Mouse (Mus musculus) lung, embryonic 14.5 days (tissue): ENCODE measurements around the gene Umodl1. TPM values are rescaled to one million over a fixed set of nuclear protein-coding genes. Genes with fewer than 3 reads are reported as not detected.

Experiments
- ATAC-seq: fragments of 200-750 bp; cut with Nextera tagmentation; 2 replicates; pipeline ENCODE4 v1.8.0; 2017; ENCODE audit warnings: mild to moderate bottlenecking, moderate TSS enrichment, moderate library complexity; ENCODE audit not compliant: insufficient read depth
- DNase-seq: peaks from one replicate; pipeline ENCODE4 v3.0.0-alpha.2; 2015
- H3K27ac ChIP-seq: fragments of 300-500 bp; sonication (generic); 2 replicates; pipeline ENCODE4 v1.5.1; 2014; ENCODE audit warnings: low read depth, mild to moderate bottlenecking, moderate library complexity
- H3K27me3 ChIP-seq: fragments of 300-500 bp; sonication (generic); 2 replicates; pipeline ENCODE4 v1.6.1; 2014; ENCODE audit warnings: low read length, control low read depth; ENCODE audit not compliant: insufficient read depth
- H3K36me3 ChIP-seq: fragments of 300-500 bp; sonication (generic); 2 replicates; pipeline ENCODE4 v1.6.1; 2014; ENCODE audit warnings: control low read depth; ENCODE audit not compliant: insufficient read depth
- H3K4me1 ChIP-seq: fragments of 300-500 bp; sonication (generic); 2 replicates; pipeline ENCODE4 v1.6.1; 2014; ENCODE audit warnings: antibody characterized with exemption, control low read depth; ENCODE audit not compliant: insufficient read depth
- H3K4me2 ChIP-seq: fragments of 300-500 bp; sonication (generic); 2 replicates; pipeline ENCODE4 v1.6.1; 2014; ENCODE audit warnings: mild to moderate bottlenecking
- H3K4me3 ChIP-seq: fragments of 300-500 bp; sonication (generic); 2 replicates; pipeline ENCODE4 v1.5.1; 2014; ENCODE audit warnings: low read depth, low read length
- H3K9ac ChIP-seq: fragments of 300-500 bp; sonication (generic); 2 replicates; pipeline ENCODE4 v1.6.1; 2014
- H3K9me3 ChIP-seq: fragments of 300-500 bp; sonication (generic); 2 replicates; pipeline ENCODE4 v1.6.1; 2016; ENCODE audit warnings: low read depth, low read length, control low read depth
- CTCF ChIP-seq: IDR thresholded peaks from 2 replicates; pipeline ENCODE4 v1.5.1; 2016; ENCODE audit warnings: antibody characterized with exemption, low read depth
- WGBS: fragments of 180-500 bp; shearing (Covaris S2); extraction: QIAGEN DNeasy Blood & Tissue Kit; methylation state at CpG from one replicate; pipeline ENCODE4 v1.1.7; 2014; 5-methylcytosine and 5-hydroxymethylcytosine counted together
- polyA plus RNA-seq: library from polyadenylated mRNA; unstranded; fragments of >200 nt; fragmentation: Nextera tagmentation; extraction: Ambion mirVana; gene quantifications from 2 replicates; pipeline ENCODE4 v1.2.1, GENCODE M21; 2014

The Umodl1 gene
- polyA plus RNA-seq, 1 experiment from 2014 or later = not detected

DNA sequence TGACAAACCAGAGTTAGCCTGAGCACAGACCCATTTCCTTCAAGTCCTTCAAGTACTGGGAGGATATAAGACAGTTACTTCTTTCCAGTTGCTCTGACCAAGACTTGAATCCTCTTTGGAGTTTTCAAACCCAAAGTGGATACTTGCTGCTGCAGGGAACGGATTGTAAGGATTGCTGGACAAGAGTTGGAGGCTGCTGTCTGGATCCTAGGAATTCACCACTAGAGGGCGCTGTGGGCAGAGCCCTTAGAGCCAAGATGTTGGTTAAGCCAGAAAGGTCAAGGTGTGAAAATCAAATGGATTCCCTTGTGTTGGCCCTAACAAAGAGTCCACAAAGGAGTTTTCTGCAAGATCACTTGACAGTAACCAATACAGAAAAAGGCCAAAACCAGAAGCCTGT is 65.1 kb downstream of the Umodl1 start:
- H3K9ac ChIP-seq = no peak overlapping the region
- H3K4me1 ChIP-seq = no peaks in the 10 kb centered on the region
- peak; percentile 79 for DNase-seq
- H3K4me3 ChIP-seq = no peak overlapping the region
- peak; percentile 86 for TF ChIP-seq CTCF
- no peaks in the 10 kb centered on the region for H3K9me3 ChIP-seq
- WGBS = 10% methylated on average over 2 of the region's 2 CpGs
- H3K27me3 ChIP-seq = no peaks in the 10 kb centered on the region
- H3K36me3 ChIP-seq = no peaks in the 10 kb centered on the region
- no peak for ATAC-seq
- no peak overlapping the region for H3K4me2 ChIP-seq
- no peak overlapping the region for H3K27ac ChIP-seq

DNA sequence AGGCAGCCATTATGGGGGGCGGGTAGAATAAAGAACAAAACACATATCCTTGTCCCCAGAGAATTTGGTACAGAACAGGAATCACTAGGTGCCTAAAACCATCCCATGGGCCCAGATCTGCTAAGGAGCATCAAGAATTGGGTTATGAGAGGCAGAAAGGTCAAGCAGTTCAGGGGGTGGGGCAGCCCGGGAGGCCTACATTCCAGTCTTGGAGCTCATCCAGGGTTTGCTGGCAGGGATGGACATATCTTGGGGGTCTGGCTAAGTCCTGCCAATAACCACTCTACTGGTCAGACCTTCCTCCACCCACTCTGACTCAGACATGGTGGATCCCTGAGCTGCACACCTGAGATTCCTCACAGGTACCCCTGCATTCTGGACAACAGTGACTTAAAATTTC is 65.6 kb downstream of the Umodl1 start:
- H3K27me3 ChIP-seq = no peaks in the 10 kb centered on the region
- DNase-seq = peak; percentile 55
- H3K36me3 ChIP-seq = no peaks in the 10 kb centered on the region
- H3K9ac ChIP-seq = no peak overlapping the region
- TF ChIP-seq CTCF = no peak
- no peak overlapping the region for H3K27ac ChIP-seq
- no peaks in the 10 kb centered on the region for H3K9me3 ChIP-seq
- H3K4me2 ChIP-seq = no peak overlapping the region
- 59% methylated on average over 2 of the region's 2 CpGs for WGBS
- no peak for ATAC-seq
- H3K4me1 ChIP-seq = no peaks in the 10 kb centered on the region
- no peak overlapping the region for H3K4me3 ChIP-seq

DNA sequence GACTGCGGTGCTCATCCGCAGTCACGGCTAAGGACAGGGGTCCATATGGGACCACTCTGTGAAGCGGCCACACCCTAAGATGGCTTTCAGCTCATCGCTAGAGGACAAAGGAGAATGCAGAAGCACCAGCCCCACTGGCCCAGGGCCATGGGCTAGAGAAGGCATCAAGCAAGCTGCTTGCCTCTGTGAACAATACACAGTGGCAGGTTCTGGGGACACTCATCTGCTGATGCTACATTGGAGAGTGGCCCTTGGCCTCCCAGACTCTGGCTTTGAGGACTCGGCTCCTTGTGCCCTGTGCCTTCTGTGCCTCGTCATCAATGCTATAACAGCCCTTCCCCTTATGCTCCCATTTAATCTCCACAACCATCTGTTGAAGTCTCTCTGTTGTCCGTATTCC is 66.8 kb downstream of the Umodl1 start:
- Histone ChIP-seq H3K9ac (no peak overlapping the region), H3K4me1 (no peaks in the 10 kb centered on the region), H3K4me2 (no peak overlapping the region), H3K27ac (no peak overlapping the region), H3K4me3 (no peak overlapping the region), H3K36me3 (no peaks in the 10 kb centered on the region), H3K9me3 (no peaks in the 10 kb centered on the region), H3K27me3 (no peaks in the 10 kb centered on the region)
- DNase-seq (no peak), ATAC-seq (no peak)
- WGBS = 86% methylated on average over 8 of the region's 8 CpGs
- TF ChIP-seq CTCF = no peak

DNA sequence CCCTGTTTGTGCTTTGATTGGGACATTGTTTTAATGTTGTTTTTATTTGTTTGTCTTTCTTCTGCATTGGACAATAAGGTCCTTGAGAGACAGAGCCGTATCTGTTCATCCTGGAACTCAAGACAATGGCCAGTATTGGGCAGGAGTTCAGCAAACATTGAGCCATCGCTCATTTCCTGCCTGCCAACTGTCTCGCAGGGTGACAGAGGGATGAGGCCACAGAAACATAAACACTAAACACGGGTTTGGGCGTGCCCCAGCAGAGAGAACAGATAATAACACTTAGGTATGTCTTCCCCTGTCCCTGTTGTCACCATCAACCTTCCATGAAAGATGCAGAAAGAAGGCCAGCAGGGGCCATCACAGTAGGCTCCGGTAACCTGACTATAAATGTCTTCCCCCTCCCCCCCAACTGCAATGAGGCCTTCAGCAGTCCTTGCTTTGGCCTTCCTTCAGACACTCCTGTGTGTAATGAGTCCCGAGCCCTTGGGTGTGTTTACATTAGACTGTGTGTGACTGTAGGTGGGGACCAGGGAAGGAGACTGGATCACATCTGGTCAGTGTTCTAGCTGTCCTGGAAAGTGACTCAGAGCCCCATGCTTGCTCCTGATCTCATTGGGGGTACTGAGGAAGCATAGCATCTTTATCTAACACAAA is 69.8 kb downstream of the Umodl1 start:
- Histone ChIP-seq H3K4me3 (no peak overlapping the region), H3K4me1 (no peaks in the 10 kb centered on the region), H3K27me3 (no peaks in the 10 kb centered on the region), H3K9me3 (no peaks in the 10 kb centered on the region), H3K9ac (no peak overlapping the region), H3K27ac (no peak overlapping the region), H3K4me2 (no peak overlapping the region), H3K36me3 (no peaks in the 10 kb centered on the region)
- DNase-seq = no peak
- TF ChIP-seq CTCF = no peak
- WGBS = 41% methylated on average over 7 of the region's 7 CpGs
- no peak for ATAC-seq

DNA sequence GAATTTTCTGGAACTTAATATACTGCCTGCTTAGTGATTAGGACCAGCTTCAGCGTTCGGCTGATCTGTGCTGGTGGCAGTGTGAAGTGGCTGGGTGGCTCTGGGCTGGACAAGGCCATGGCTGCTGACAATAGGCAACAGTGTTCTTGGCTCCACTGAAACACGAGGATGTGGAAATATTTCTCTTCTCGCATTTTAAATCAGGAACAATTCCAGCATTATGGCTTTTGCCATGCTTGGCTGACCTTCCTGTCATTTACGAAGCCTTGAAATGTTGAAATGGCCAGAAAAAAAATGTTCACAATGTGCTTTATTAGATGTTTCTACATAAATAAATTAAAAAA is 70.3 kb downstream of the Umodl1 start:
- H3K27ac ChIP-seq = no peak overlapping the region
- H3K36me3 ChIP-seq = no peaks in the 10 kb centered on the region
- 58% methylated on average over 5 of the region's 5 CpGs for WGBS
- H3K4me1 ChIP-seq = no peaks in the 10 kb centered on the region
- ATAC-seq (no peak), DNase-seq (no peak)
- H3K27me3 ChIP-seq = no peaks in the 10 kb centered on the region
- TF ChIP-seq CTCF = no peak
- no peak overlapping the region for H3K4me2 ChIP-seq
- no peaks in the 10 kb centered on the region for H3K9me3 ChIP-seq
- no peak overlapping the region for H3K9ac ChIP-seq
- H3K4me3 ChIP-seq = no peak overlapping the region

DNA sequence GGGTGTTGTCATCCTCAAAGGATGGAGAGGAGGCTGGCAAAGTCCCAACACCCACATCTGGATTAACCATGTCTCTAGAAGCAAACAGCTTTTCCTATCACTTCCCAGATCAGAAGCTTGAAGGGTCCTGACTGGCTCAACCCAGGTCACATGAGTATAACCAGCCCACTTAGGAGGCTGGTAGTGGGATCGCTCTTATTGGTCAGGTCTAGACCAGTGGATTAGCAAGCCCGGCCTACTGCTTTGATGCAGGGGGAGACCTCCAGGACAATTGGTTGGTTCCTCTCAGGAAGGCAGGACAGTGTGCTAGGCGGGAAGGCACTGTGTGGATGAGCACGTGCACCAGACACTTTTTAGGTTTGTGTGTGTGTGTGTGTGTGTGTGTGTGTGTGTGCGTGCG is 72.5 kb downstream of the Umodl1 start:
- no peak overlapping the region for H3K4me3 ChIP-seq
- H3K9ac ChIP-seq = no peak overlapping the region
- no peaks in the 10 kb centered on the region for H3K4me1 ChIP-seq
- no peaks in the 10 kb centered on the region for H3K9me3 ChIP-seq
- H3K4me2 ChIP-seq = no peak overlapping the region
- H3K27me3 ChIP-seq = no peaks in the 10 kb centered on the region
- ATAC-seq (no peak), DNase-seq (no peak)
- 77% methylated on average over 6 of the region's 6 CpGs for WGBS
- H3K27ac ChIP-seq = no peak overlapping the region
- H3K36me3 ChIP-seq = no peaks in the 10 kb centered on the region
- TF ChIP-seq CTCF = no peak

DNA sequence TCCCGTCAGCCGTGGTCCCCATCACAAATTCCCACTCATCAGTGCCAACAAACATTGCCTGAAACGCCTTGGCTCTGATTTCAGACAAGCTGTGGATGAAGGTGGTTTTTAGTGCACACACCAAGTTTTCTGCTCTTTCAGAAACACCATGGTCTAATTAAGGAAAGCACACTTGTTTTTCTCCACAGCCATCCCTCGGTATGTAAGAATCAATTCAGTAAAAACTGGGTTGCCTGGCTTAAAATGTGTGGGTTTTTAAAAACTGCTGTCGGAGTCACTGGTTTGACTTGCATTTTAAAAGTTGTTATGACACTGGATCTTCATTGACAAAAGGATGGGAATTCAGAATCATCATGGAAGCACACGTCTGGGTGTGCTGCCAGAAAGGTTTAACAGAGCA is 73.3 kb downstream of the Umodl1 start:
- H3K9me3 ChIP-seq = no peaks in the 10 kb centered on the region
- no peak overlapping the region for H3K4me2 ChIP-seq
- H3K36me3 ChIP-seq = no peaks in the 10 kb centered on the region
- no peak overlapping the region for H3K27ac ChIP-seq
- ATAC-seq (no peak), DNase-seq (no peak)
- no peak overlapping the region for H3K9ac ChIP-seq
- H3K4me1 ChIP-seq = no peaks in the 10 kb centered on the region
- no peak overlapping the region for H3K4me3 ChIP-seq
- H3K27me3 ChIP-seq = no peaks in the 10 kb centered on the region
- TF ChIP-seq CTCF = no peak
- 81% methylated on average over 6 of the region's 6 CpGs for WGBS
